Mouse (Mus musculus) heart, embryonic 11.5 days (tissue): Measurements from ENCODE around the gene Map3k7. TPM values are rescaled to one million over a fixed set of nuclear protein-coding genes. Genes with fewer than 3 reads are reported as not detected.
"Not testable (repeated sequence)": the region's sequence is repeated elsewhere in the genome, so short reads cannot be mapped to it uniquely, and the experiment has no call there.

Experiments
- ATAC-seq: fragments of 200-750 bp; cut with Nextera tagmentation; replicated peaks from 2 replicates; pipeline ENCODE4 v1.8.0; 2017; ENCODE audit warnings: moderate library complexity; ENCODE audit not compliant: insufficient number of reproducible peaks, low FRiP score, low TSS enrichment
- H3K27ac ChIP-seq: fragments of 300-500 bp; sonication (generic); 2 replicates; pipeline ENCODE4 v1.5.1; 2014; ENCODE audit warnings: mild to moderate bottlenecking, low read depth, low read length
- H3K27me3 ChIP-seq: fragments of 300-500 bp; sonication (generic); 2 replicates; pipeline ENCODE4 v1.6.1; 2014; ENCODE audit warnings: mild to moderate bottlenecking, low read length, mixed read lengths; ENCODE audit not compliant: control insufficient read depth, insufficient read depth
- H3K36me3 ChIP-seq: fragments of 300-500 bp; sonication (generic); 2 replicates; pipeline ENCODE4 v1.6.1; 2014; ENCODE audit warnings: mild to moderate bottlenecking, low read length, moderate library complexity, mixed read lengths; ENCODE audit not compliant: control insufficient read depth, insufficient read depth
- H3K4me1 ChIP-seq: fragments of 300-500 bp; sonication (generic); 2 replicates; pipeline ENCODE4 v1.6.1; 2014; ENCODE audit warnings: low read length; ENCODE audit not compliant: control insufficient read depth, insufficient read depth
- H3K4me2 ChIP-seq: fragments of 300-500 bp; sonication (generic); 2 replicates; pipeline ENCODE4 v1.6.1; 2014; ENCODE audit warnings: mild to moderate bottlenecking, moderate library complexity
- H3K4me3 ChIP-seq: fragments of 300-500 bp; sonication (generic); 2 replicates; pipeline ENCODE4 v1.5.1; 2014; ENCODE audit warnings: low read depth, low read length
- H3K9ac ChIP-seq: fragments of 300-500 bp; sonication (generic); 2 replicates; pipeline ENCODE4 v1.6.1; 2014; ENCODE audit warnings: mild to moderate bottlenecking, low read depth, low read length, moderate library complexity
- H3K9me3 ChIP-seq: fragments of 300-500 bp; sonication (generic); replicated peaks from 2 replicates; pipeline ENCODE4 v1.6.1; 2016; ENCODE audit warnings: low read length; ENCODE audit not compliant: control insufficient read depth
- WGBS: fragments of 180-500 bp; shearing (Covaris S2); extraction: QIAGEN DNeasy Blood & Tissue Kit; methylation state at CpG from one replicate; pipeline ENCODE4 v1.1.7; 2014; ENCODE audit not compliant: insufficient replicate concordance; 5-methylcytosine and 5-hydroxymethylcytosine counted together
- polyA plus RNA-seq: library from polyadenylated mRNA; unstranded; fragments of >200 nt; fragmentation: Nextera tagmentation; extraction: Ambion mirVana; gene quantifications from 2 replicates; pipeline ENCODE4 v1.2.1, GENCODE M21; 2014

Map3k7 gene
- polyA plus RNA-seq, 1 experiment from 2014 or later = 37.9 TPM

- H3K27me3 ChIP-seq = no peaks in the 10 kb centered on the region
- peaks cover 21% of the 10 kb centered on the region for H3K36me3 ChIP-seq
- 62% methylated on average over 3 of the region's 3 CpGs for WGBS
- H3K9ac ChIP-seq = no peak overlapping the region
- H3K4me3 ChIP-seq = no peak overlapping the region
- ATAC-seq = no peak
- no peaks in the 10 kb centered on the region for H3K4me1 ChIP-seq
- no peaks in the 10 kb centered on the region for H3K9me3 ChIP-seq
- no peak overlapping the region for H3K4me2 ChIP-seq
- H3K27ac ChIP-seq = no peak overlapping the region
These were observed 43.3 kb downstream of the Map3k7 start for GRCm38 (mm10) chr4:32007174-32007573.

- ATAC-seq = no peak
- Histone ChIP-seq H3K36me3 (peaks cover 21% of the 10 kb centered on the region), H3K27ac (no peak overlapping the region), H3K4me1 (no peaks in the 10 kb centered on the region), H3K4me2 (no peak overlapping the region), H3K27me3 (no peaks in the 10 kb centered on the region), H3K4me3 (no peak overlapping the region), H3K9ac (no peak overlapping the region), H3K9me3 (no peaks in the 10 kb centered on the region)
- WGBS = 83% methylated on average over 4 of the region's 4 CpGs
These were observed 44.2 kb downstream of the Map3k7 start for GRCm38 (mm10) chr4:32008095-32008494.

GRCm38 (mm10) chr4:32010808-32011207, 46.9 kb downstream of the Map3k7 start:
- no peak overlapping the region for H3K4me3 ChIP-seq
- no peak overlapping the region for H3K9ac ChIP-seq
- no peaks in the 10 kb centered on the region for H3K27me3 ChIP-seq
- 87% methylated on average over 5 of the region's 5 CpGs for WGBS
- H3K4me1 ChIP-seq = no peaks in the 10 kb centered on the region
- no peaks in the 10 kb centered on the region for H3K9me3 ChIP-seq
- peaks cover 19% of the 10 kb centered on the region for H3K36me3 ChIP-seq
- H3K27ac ChIP-seq = no peak overlapping the region
- H3K4me2 ChIP-seq = no peak overlapping the region
- no peak for ATAC-seq

- no peak overlapping the region for H3K9ac ChIP-seq
- peaks cover 19% of the 10 kb centered on the region for H3K36me3 ChIP-seq
- H3K27me3 ChIP-seq = no peaks in the 10 kb centered on the region
- no peak for ATAC-seq
- no peaks in the 10 kb centered on the region for H3K9me3 ChIP-seq
- no peaks in the 10 kb centered on the region for H3K4me1 ChIP-seq
- H3K4me3 ChIP-seq = no peak overlapping the region
- WGBS = 86% methylated on average over 6 of the region's 6 CpGs
- H3K27ac ChIP-seq = no peak overlapping the region
- H3K4me2 ChIP-seq = no peak overlapping the region
These were observed 47.5 kb downstream of the Map3k7 start for GRCm38 (mm10) chr4:32011218-32011973.

GRCm38 (mm10) chr4:32021131-32021530, 57.2 kb downstream of the Map3k7 start:
- H3K27ac ChIP-seq = no peak overlapping the region
- no peaks in the 10 kb centered on the region for H3K4me1 ChIP-seq
- H3K27me3 ChIP-seq = no peaks in the 10 kb centered on the region
- ATAC-seq = no peak
- H3K4me3 ChIP-seq = no peak overlapping the region
- H3K9ac ChIP-seq = no peak overlapping the region
- peaks cover 20% of the 10 kb centered on the region for H3K36me3 ChIP-seq
- 84% methylated on average over 3 of the region's 3 CpGs for WGBS
- H3K4me2 ChIP-seq = no peak overlapping the region
- H3K9me3 ChIP-seq = no peaks in the 10 kb centered on the region

GRCm38 (mm10) chr4:32022321-32022720, 58.4 kb downstream of the Map3k7 start:
- H3K27ac ChIP-seq = no peak overlapping the region
- H3K4me2 ChIP-seq = no peak overlapping the region
- no peak for ATAC-seq
- no peaks in the 10 kb centered on the region for H3K9me3 ChIP-seq
- peaks cover 17% of the 10 kb centered on the region for H3K36me3 ChIP-seq
- WGBS = 95% methylated on average over 6 of the region's 6 CpGs
- no peaks in the 10 kb centered on the region for H3K27me3 ChIP-seq
- no peaks in the 10 kb centered on the region for H3K4me1 ChIP-seq
- no peak overlapping the region for H3K9ac ChIP-seq
- H3K4me3 ChIP-seq = no peak overlapping the region

GRCm38 (mm10) chr4:32024170-32024569, 60.3 kb downstream of the Map3k7 start:
- not testable (repeated sequence) for H3K27me3 ChIP-seq

GRCm38 (mm10) chr4:32025105-32025504, 61.2 kb downstream of the Map3k7 start:
- H3K36me3 ChIP-seq = peaks cover 15% of the 10 kb centered on the region
- no peaks in the 10 kb centered on the region for H3K4me1 ChIP-seq
- H3K9me3 ChIP-seq = no peaks in the 10 kb centered on the region
- WGBS = 90% methylated on average over 2 of the region's 2 CpGs
- no peak overlapping the region for H3K9ac ChIP-seq
- no peak for ATAC-seq
- no peaks in the 10 kb centered on the region for H3K27me3 ChIP-seq
- H3K27ac ChIP-seq = no peak overlapping the region
- H3K4me3 ChIP-seq = no peak overlapping the region
- no peak overlapping the region for H3K4me2 ChIP-seq

More at GRCm38 (mm10) chr4:32024170-32024569, 60.3 kb downstream of the Map3k7 start:
- H3K27ac ChIP-seq, H3K4me3 ChIP-seq, H3K9ac ChIP-seq, H3K9me3 ChIP-seq, H3K4me2 ChIP-seq, ATAC-seq, H3K4me1 ChIP-seq: not testable (repeated sequence)
- H3K36me3 ChIP-seq = peaks cover 17% of the 10 kb centered on the region
- 84% methylated on average over 2 of the region's 2 CpGs for WGBS

- Histone ChIP-seq H3K9ac (no peak overlapping the region), H3K4me3 (no peak overlapping the region), H3K4me1 (no peaks in the 10 kb centered on the region), H3K4me2 (no peak overlapping the region), H3K27me3 (no peaks in the 10 kb centered on the region), H3K9me3 (no peaks in the 10 kb centered on the region), H3K27ac (no peak overlapping the region), H3K36me3 (peaks cover 4% of the 10 kb centered on the region)
- 87% methylated on average over 9 of the region's 9 CpGs for WGBS
- no peak for ATAC-seq
These were observed 63.2 kb downstream of the Map3k7 start for GRCm38 (mm10) chr4:32027094-32027493.
